Mouse (Mus musculus): ENCODE measurements around the gene Ppp2r2c.
"Not testable (repeated sequence)": the region's sequence is repeated elsewhere in the genome, so short reads cannot be mapped to it uniquely, and the experiment has no call there.

Ppp2r2c gene

DNA sequence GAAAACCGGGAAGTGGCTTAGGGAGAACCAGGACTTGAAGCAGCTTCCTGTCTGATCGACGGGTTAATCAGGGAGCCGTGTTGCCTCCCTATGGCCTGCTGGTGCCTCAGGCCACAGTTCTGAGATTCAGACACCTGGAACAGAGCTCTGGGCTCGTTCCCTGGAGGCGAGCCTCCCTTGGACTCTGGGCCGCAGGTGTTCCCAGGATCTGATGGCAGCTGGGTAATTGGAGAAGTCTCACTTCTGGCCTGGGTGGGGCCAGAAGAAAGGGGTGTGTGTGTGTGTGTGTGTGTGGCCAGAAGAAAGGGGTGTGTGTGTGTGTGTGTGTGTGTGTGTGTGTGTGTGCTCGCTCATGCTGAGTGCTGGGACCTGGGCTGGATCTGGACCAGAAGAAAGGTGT, 65.1 kb downstream of the Ppp2r2c start:
- no peak for DNase-seq (ENCODE audit: low spot score)

- no peak for DNase-seq (ENCODE audit: low spot score)
Observed at GRCm38 (mm10) chr5:36935486-36936473, 67.5 kb downstream of the Ppp2r2c start.

- DNase-seq (ENCODE audit: low spot score) = no peak
Observed at GRCm38 (mm10) chr5:36936548-36936947, 68.2 kb downstream of the Ppp2r2c start.

DNA sequence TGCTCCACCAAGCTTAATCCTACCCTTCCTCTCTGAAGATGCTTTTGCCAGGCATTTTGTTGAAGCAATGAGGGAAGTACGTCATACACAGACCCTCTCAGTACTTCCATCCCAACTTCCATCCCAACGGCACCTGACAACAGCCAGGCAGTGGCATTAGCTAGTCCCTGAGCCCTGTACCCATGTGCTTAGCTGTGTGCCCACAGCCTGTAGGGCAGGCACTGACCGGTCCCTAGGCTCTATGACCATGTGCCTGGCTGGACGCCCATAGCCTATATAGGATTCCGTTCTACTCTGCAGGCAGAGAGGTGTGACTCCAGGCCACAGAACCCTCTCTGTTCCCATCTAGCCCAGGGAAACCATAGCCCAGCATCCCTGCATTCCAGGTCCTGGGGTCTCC, 69.7 kb downstream of the Ppp2r2c start:
- DNase-seq (ENCODE audit: low spot score) = no peak

GRCm38 (mm10) chr5:36938991-36939390, 70.7 kb downstream of the Ppp2r2c start:
- DNase-seq (ENCODE audit: low spot score) = not testable (repeated sequence)

- DNase-seq (ENCODE audit: low spot score) = no peak
Observed at GRCm38 (mm10) chr5:36942446-36942845, 74.1 kb downstream of the Ppp2r2c start.

DNA sequence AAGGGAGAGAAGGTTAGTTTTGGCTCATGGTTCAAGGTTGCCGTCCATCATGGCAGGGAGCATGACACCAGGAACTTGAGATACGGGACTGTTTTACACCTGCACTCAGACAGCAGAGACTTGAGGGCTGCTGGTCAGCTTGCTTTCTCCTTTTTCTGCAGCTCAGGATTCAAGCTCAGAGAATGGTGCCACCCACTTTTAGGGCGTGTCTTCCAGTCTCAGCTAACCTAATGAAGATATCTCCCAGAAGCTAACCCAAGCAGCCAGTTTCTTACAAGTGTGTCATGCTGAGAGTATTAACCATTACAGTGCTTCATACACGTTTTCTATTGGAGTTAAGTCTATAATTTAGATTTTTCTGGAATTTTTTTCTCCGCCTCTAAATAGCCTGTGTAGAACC, 76.2 kb downstream of the Ppp2r2c start:
- DNase-seq (ENCODE audit: low spot score) = no peak

- no peak for DNase-seq (ENCODE audit: low spot score)
Observed at GRCm38 (mm10) chr5:36945102-36945701, 76.9 kb downstream of the Ppp2r2c start.

- no peak for DNase-seq (ENCODE audit: low spot score)
Observed at GRCm38 (mm10) chr5:36945713-36946112, 77.4 kb downstream of the Ppp2r2c start.

GRCm38 (mm10) chr5:36946445-36946844, 78.1 kb downstream of the Ppp2r2c start:
- DNase-seq (ENCODE audit: low spot score) = peak; percentile 41

DNA sequence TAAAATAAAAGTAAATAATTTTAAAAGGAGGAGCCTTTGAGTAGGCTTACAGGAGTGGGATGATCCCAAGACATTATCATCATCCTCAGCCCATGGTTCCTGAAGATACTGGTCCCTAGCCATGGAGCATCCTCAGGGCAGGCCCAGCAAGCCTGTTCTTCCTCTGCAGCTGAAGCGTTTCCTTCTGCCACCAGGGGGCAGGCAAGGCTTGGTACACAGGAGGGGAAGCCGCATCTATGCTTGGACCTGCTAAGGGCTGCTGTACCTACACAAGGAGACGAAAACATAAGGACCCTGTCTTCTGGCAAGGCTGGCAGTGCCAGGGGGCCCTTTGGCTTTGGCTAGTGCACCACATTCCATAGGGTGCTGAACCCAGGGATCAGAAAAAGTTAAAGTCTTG, 80.5 kb downstream of the Ppp2r2c start:
- peak; percentile 53 for DNase-seq (ENCODE audit: low spot score)

- no peak for DNase-seq (ENCODE audit: low spot score)
Observed at GRCm38 (mm10) chr5:36950871-36951270, 82.6 kb downstream of the Ppp2r2c start.

GRCm38 (mm10) chr5:36952311-36952710, 84.0 kb downstream of the Ppp2r2c start:
- DNase-seq (ENCODE audit: low spot score) = no peak

DNA sequence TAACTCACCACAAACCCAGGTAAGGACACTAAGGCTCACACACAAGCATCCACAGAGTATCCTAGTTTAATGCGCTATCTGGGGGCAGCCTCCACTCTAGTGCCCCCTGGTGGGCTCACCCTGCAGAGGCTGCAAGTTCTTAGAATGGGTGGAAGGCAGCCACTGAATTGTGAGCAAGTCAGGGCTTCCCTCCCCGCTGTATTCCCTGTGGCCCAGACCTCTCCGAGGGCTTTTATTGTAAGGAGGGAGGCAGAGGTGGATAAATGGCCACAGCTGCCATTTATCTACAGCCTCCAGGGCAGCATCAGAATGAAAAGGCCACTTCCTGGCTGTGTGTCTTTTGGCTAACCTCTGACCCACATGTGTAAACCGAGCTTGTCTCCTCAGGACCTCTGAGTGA, 87.1 kb downstream of the Ppp2r2c start:
- no peak for DNase-seq (ENCODE audit: low spot score)

GRCm38 (mm10) chr5:36958837-36959236, 90.5 kb downstream of the Ppp2r2c start:
- peak; percentile 45 for DNase-seq (ENCODE audit: low spot score)

GRCm38 (mm10) chr5:36960501-36960900, 92.2 kb downstream of the Ppp2r2c start:
- DNase-seq (ENCODE audit: low spot score) = no peak

GRCm38 (mm10) chr5:36971587-36971986, 103.3 kb downstream of the Ppp2r2c start:
- no peak for DNase-seq (ENCODE audit: low spot score)

GRCm38 (mm10) chr5:36975336-36975735, 107.0 kb downstream of the Ppp2r2c start:
- no peak for DNase-seq (ENCODE audit: low spot score)

DNA sequence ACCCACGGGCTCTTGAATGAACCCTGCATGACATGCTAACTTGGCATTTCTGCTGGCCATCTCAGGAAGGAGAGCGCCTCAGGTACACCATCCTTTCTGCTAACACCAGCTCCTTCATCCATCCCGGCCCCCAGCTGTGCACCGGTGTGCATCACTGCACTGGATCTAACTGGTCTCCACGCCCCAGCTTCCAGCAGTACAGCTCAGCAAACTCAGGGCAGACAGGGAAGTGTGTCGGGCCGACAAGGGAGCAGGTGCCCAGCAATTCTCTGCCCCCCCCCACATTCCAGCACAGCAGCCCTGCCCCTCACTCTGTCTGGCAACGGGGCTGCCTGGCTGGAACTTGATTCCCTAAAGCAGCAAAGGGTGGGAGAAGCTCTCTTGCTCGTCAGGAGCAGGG, 109.5 kb downstream of the Ppp2r2c start:
- no peak for DNase-seq (ENCODE audit: low spot score)

- peak; percentile 23 for DNase-seq (ENCODE audit: low spot score)
Observed at GRCm38 (mm10) chr5:36979001-36979400, 110.7 kb downstream of the Ppp2r2c start.

DNA sequence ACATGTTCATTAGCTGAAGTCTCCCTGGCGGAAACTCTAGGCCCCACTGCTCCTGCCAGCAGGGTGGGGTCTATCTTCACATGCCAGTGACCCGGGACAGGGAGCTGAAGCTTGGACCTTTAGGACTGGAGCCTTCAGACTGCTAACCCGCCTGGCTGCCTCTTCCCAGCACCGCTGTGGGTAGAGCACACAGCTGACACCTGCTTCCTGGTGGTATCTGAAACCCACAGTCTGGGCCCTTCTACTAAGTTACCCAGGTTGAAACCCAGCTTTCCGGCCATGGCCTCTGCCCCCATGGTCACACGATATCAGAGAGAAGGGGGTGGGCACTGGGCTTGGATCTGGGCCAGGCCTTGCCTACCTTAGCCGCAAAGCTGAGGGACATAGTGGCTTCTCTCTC, 111.3 kb downstream of the Ppp2r2c start:
- no peak for DNase-seq (ENCODE audit: low spot score)

DNA sequence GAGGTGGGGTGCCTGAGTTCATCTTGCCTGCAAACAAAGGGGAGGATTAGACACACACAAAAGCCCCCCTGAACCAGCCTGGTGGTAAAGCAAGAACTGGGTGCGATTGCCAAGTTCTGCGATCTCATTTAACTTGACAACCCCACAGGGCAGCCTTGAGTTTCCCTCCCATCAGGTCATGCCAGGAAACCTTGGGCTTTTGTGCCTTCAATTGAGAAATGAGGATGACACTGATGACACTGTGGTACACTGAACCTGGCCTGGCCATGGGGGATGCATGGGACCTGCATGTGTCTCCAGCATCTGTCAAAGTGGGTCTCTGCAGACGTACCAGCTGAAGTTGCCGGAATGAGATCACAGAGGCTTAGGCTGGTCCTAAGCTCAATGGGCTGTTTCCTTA, 114.0 kb downstream of the Ppp2r2c start:
- DNase-seq (ENCODE audit: low spot score) = no peak

GRCm38 (mm10) chr5:36986617-36987016, 118.3 kb downstream of the Ppp2r2c start:
- no peak for DNase-seq (ENCODE audit: low spot score)
